Mouse (Mus musculus): ENCODE results near the gene Lrrc3. TPM values are rescaled to one million over a fixed set of nuclear protein-coding genes. Genes with fewer than 3 reads are reported as not detected.

Lrrc3 gene
- polyA plus RNA-seq, 1 experiment from 2014 or later: 3.5 TPM

GRCm38 (mm10) chr10:77912605-77913004 is 10.3 kb upstream of the Lrrc3 start:
- Histone ChIP-seq H3K36me3 (ENCODE audit: control insufficient read depth, insufficient read depth, low read length) (no peaks in the 10 kb centered on the region), H3K27ac (ENCODE audit: low read length) (no peak overlapping the region), H3K4me2 (ENCODE audit: low read depth, low read length) (no peak overlapping the region), H3K4me3 (ENCODE audit: low read length) (no peak overlapping the region), H3K27me3 (ENCODE audit: control insufficient read depth, insufficient read depth, low read depth, low read length) (no peaks in the 10 kb centered on the region), H3K4me1 (replicated peaks; ENCODE audit: control insufficient read depth, insufficient read depth, low read length) (no peaks in the 10 kb centered on the region), H3K9ac (ENCODE audit: low read length) (no peak overlapping the region), H3K9me3 (ENCODE audit: control insufficient read depth, low read length) (no peaks in the 10 kb centered on the region)
- ATAC-seq (ENCODE audit: low read depth): no peak
- WGBS: 57% methylated on average over 7 of the region's 7 CpGs

- Histone ChIP-seq H3K9ac (ENCODE audit: low read length) (peak overlapping the region; percentile 46; the same call in 1 of the 2 replicates), H3K27me3 (ENCODE audit: control insufficient read depth, insufficient read depth, low read depth, low read length) (no peaks in the 10 kb centered on the region)
- WGBS: 5% methylated on average over 35 of the region's 35 CpGs
Measured at GRCm38 (mm10) chr10:77902894-77903715, 769 bp upstream of the Lrrc3 start.

GRCm38 (mm10) chr10:77901871-77902210 is 495 bp downstream of the Lrrc3 start:
- Histone ChIP-seq H3K4me3 (ENCODE audit: low read length) (peak overlapping the region; percentile 49), H3K9me3 (ENCODE audit: control insufficient read depth, low read length) (no peaks in the 10 kb centered on the region), H3K9ac (ENCODE audit: low read length) (peak overlapping the region; percentile 46), H3K27ac (ENCODE audit: low read length) (no peak overlapping the region), H3K4me1 (replicated peaks; ENCODE audit: control insufficient read depth, insufficient read depth, low read length) (peaks cover 12% of the 10 kb centered on the region), H3K4me2 (ENCODE audit: low read depth, low read length) (peak overlapping the region; percentile 69), H3K27me3 (ENCODE audit: control insufficient read depth, insufficient read depth, low read depth, low read length) (no peaks in the 10 kb centered on the region), H3K36me3 (ENCODE audit: control insufficient read depth, insufficient read depth, low read length) (no peaks in the 10 kb centered on the region)
- 4% methylated on average over 14 of the region's 14 CpGs for WGBS
- ATAC-seq (ENCODE audit: low read depth): peak; percentile 61

More at GRCm38 (mm10) chr10:77902894-77903715, 769 bp upstream of the Lrrc3 start:
- Histone ChIP-seq H3K4me1 (replicated peaks; ENCODE audit: control insufficient read depth, insufficient read depth, low read length) (peaks cover 12% of the 10 kb centered on the region), H3K4me2 (ENCODE audit: low read depth, low read length) (peak overlapping the region; percentile 69), H3K36me3 (ENCODE audit: control insufficient read depth, insufficient read depth, low read length) (no peaks in the 10 kb centered on the region), H3K9me3 (ENCODE audit: control insufficient read depth, low read length) (no peaks in the 10 kb centered on the region), H3K27ac (ENCODE audit: low read length) (no peak overlapping the region), H3K4me3 (ENCODE audit: low read length) (peak overlapping the region; percentile 49)
- ATAC-seq (ENCODE audit: low read depth): peak; percentile 71

- Histone ChIP-seq H3K4me2 (ENCODE audit: low read depth, low read length) (peak overlapping the region; percentile 69), H3K27me3 (ENCODE audit: control insufficient read depth, insufficient read depth, low read depth, low read length) (no peaks in the 10 kb centered on the region)
Measured at GRCm38 (mm10) chr10:77900903-77901818, 1.2 kb downstream of the Lrrc3 start.

GRCm38 (mm10) chr10:77900126-77900525 is 2.2 kb downstream of the Lrrc3 start:
- ATAC-seq (ENCODE audit: low read depth): no peak
- Histone ChIP-seq H3K27me3 (ENCODE audit: control insufficient read depth, insufficient read depth, low read depth, low read length) (no peaks in the 10 kb centered on the region), H3K4me2 (ENCODE audit: low read depth, low read length) (no peak overlapping the region), H3K9me3 (ENCODE audit: control insufficient read depth, low read length) (no peaks in the 10 kb centered on the region), H3K36me3 (ENCODE audit: control insufficient read depth, insufficient read depth, low read length) (no peaks in the 10 kb centered on the region), H3K4me1 (replicated peaks; ENCODE audit: control insufficient read depth, insufficient read depth, low read length) (peaks cover 12% of the 10 kb centered on the region), H3K27ac (ENCODE audit: low read length) (no peak overlapping the region), H3K9ac (ENCODE audit: low read length) (no peak overlapping the region), H3K4me3 (ENCODE audit: low read length) (no peak overlapping the region)
- 64% methylated on average over 7 of the region's 7 CpGs for WGBS

More at GRCm38 (mm10) chr10:77900903-77901818, 1.2 kb downstream of the Lrrc3 start:
- no peak for ATAC-seq (ENCODE audit: low read depth)
- WGBS: 86% methylated on average over 27 of the region's 27 CpGs
- Histone ChIP-seq H3K4me3 (ENCODE audit: low read length) (no peak overlapping the region; the same call in 1 of the 2 replicates), H3K27ac (ENCODE audit: low read length) (no peak overlapping the region), H3K9ac (ENCODE audit: low read length) (peak overlapping the region; percentile 46; the same call in 1 of the 2 replicates), H3K4me1 (replicated peaks; ENCODE audit: control insufficient read depth, insufficient read depth, low read length) (peaks cover 12% of the 10 kb centered on the region), H3K36me3 (ENCODE audit: control insufficient read depth, insufficient read depth, low read length) (no peaks in the 10 kb centered on the region), H3K9me3 (ENCODE audit: control insufficient read depth, low read length) (no peaks in the 10 kb centered on the region)

GRCm38 (mm10) chr10:77895562-77895961 is 6.8 kb downstream of the Lrrc3 start:
- H3K36me3 ChIP-seq (ENCODE audit: control insufficient read depth, insufficient read depth, low read length): no peaks in the 10 kb centered on the region

GRCm38 (mm10) chr10:77890987-77891565 is 11.3 kb downstream of the Lrrc3 start:
- Histone ChIP-seq H3K36me3 (ENCODE audit: control insufficient read depth, insufficient read depth, low read length) (no peaks in the 10 kb centered on the region), H3K4me2 (ENCODE audit: low read depth, low read length) (no peak overlapping the region), H3K4me3 (ENCODE audit: low read length) (no peak overlapping the region), H3K27ac (ENCODE audit: low read length) (no peak overlapping the region), H3K4me1 (replicated peaks; ENCODE audit: control insufficient read depth, insufficient read depth, low read length) (no peaks in the 10 kb centered on the region), H3K9ac (ENCODE audit: low read length) (no peak overlapping the region), H3K9me3 (ENCODE audit: control insufficient read depth, low read length) (no peaks in the 10 kb centered on the region), H3K27me3 (ENCODE audit: control insufficient read depth, insufficient read depth, low read depth, low read length) (no peaks in the 10 kb centered on the region)
- WGBS: 77% methylated on average over 8 of the region's 8 CpGs
- ATAC-seq (ENCODE audit: low read depth): no peak

More at GRCm38 (mm10) chr10:77895562-77895961, 6.8 kb downstream of the Lrrc3 start:
- ATAC-seq (ENCODE audit: low read depth): no peak
- H3K9me3 ChIP-seq (ENCODE audit: control insufficient read depth, low read length): no peaks in the 10 kb centered on the region
- H3K27ac ChIP-seq (ENCODE audit: low read length): no peak overlapping the region
- H3K4me3 ChIP-seq (ENCODE audit: low read length): no peak overlapping the region
- H3K27me3 ChIP-seq (ENCODE audit: control insufficient read depth, insufficient read depth, low read depth, low read length): no peaks in the 10 kb centered on the region
- WGBS: 49% methylated on average over 5 of the region's 5 CpGs
- H3K4me2 ChIP-seq (ENCODE audit: low read depth, low read length): no peak overlapping the region
- no peaks in the 10 kb centered on the region for H3K4me1 ChIP-seq (replicated peaks; ENCODE audit: control insufficient read depth, insufficient read depth, low read length)
- no peak overlapping the region for H3K9ac ChIP-seq (ENCODE audit: low read length)

GRCm38 (mm10) chr10:77886007-77886747 is 16.2 kb downstream of the Lrrc3 start:
- H3K4me2 ChIP-seq (ENCODE audit: low read depth, low read length): no peak overlapping the region
- no peak overlapping the region for H3K4me3 ChIP-seq (ENCODE audit: low read length)
- no peaks in the 10 kb centered on the region for H3K4me1 ChIP-seq (replicated peaks; ENCODE audit: control insufficient read depth, insufficient read depth, low read length)
- no peak overlapping the region for H3K9ac ChIP-seq (ENCODE audit: low read length)
- no peak for ATAC-seq (ENCODE audit: low read depth)
- WGBS: 47% methylated on average over 12 of the region's 12 CpGs
- no peaks in the 10 kb centered on the region for H3K9me3 ChIP-seq (ENCODE audit: control insufficient read depth, low read length)
- H3K27me3 ChIP-seq (ENCODE audit: control insufficient read depth, insufficient read depth, low read depth, low read length): no peaks in the 10 kb centered on the region
- H3K36me3 ChIP-seq (ENCODE audit: control insufficient read depth, insufficient read depth, low read length): no peaks in the 10 kb centered on the region
- H3K27ac ChIP-seq (ENCODE audit: low read length): no peak overlapping the region
